Mouse (Mus musculus): ENCODE data around the gene Ddx5.

GRCm38 (mm10) chr11:106816316-106816715, 27.3 kb upstream of the Ddx5 start:
- TF ChIP-seq POLR2A (IDR thresholded peaks at IDR 0.05; ENCODE audit: control insufficient read depth, low read depth, low read length), result no peak
- TF ChIP-seq CTCF (IDR thresholded peaks at IDR 0.05; ENCODE audit: control insufficient read depth, insufficient read depth, insufficient replicate concordance, low read depth, low read length), result no peak

Data from testis, adult 2 months (tissue).